Mouse (Mus musculus) CH12.LX (cell line): ENCODE results near the gene Pakap.

Experiments used
- CHD2 ChIP-seq: IDR thresholded peaks from 2 replicates; pipeline ENCODE4 v1.6.1; 2011; ENCODE audit warnings: low read length, improper control_type of control experiment
- CTCF ChIP-seq, 2 experiments: IDR thresholded peaks in 1 of 2; conservative IDR thresholded peaks in 1 of 2; 2 replicates each; pipeline ENCODE4 v1.5.1; 2011 to 2012; ENCODE audit warnings: low read depth in 2 of 2, low read length in 2 of 2, improper control_type of control experiment in 1 of 2, inconsistent platforms in 1 of 2, mild to moderate bottlenecking in 1 of 2, moderate library complexity in 1 of 2
- EP300 ChIP-seq: IDR thresholded peaks from 2 replicates; pipeline ENCODE4 v1.6.1; 2011; ENCODE audit warnings: low read length, improper control_type of control experiment
- NRF1 ChIP-seq: IDR thresholded peaks from 2 replicates; pipeline ENCODE4 v1.6.1; 2014; ENCODE audit warnings: low read depth, mild to moderate bottlenecking, inconsistent platforms, low read length, improper control_type of control experiment, moderate library complexity
- POLR2A ChIP-seq: IDR thresholded peaks from 2 replicates; pipeline ENCODE4 v1.6.1; 2011; ENCODE audit warnings: low read depth, mild to moderate bottlenecking, improper control_type of control experiment, low read length
- RCOR1 ChIP-seq: conservative IDR thresholded peaks from 2 replicates; pipeline ENCODE4 v1.6.1; 2012; ENCODE audit warnings: low read depth, mild to moderate bottlenecking, inconsistent platforms, low read length, improper control_type of control experiment
- SIN3A ChIP-seq: IDR thresholded peaks from 2 replicates; pipeline ENCODE4 v1.6.1; 2012; ENCODE audit warnings: low read length, improper control_type of control experiment, inconsistent platforms
- ZMIZ1 ChIP-seq: IDR thresholded peaks from 2 replicates; pipeline ENCODE4 v1.6.1; 2012; ENCODE audit warnings: low read depth, mild to moderate bottlenecking, inconsistent platforms, low read length, improper control_type of control experiment

- no peak for TF ChIP-seq CTCF (conservative IDR thresholded peaks at IDR 0.05 in 1 of 2, IDR thresholded peaks at IDR 0.05 in 1 of 2; ENCODE audit: low read depth in 2 of 2, low read length in 2 of 2)
- no peak for TF ChIP-seq NRF1
- no peak for TF ChIP-seq RCOR1
- no peak for TF ChIP-seq ZMIZ1
- no peak for TF ChIP-seq POLR2A
- TF ChIP-seq EP300, result no peak
- no peak for TF ChIP-seq CHD2
- no peak for TF ChIP-seq SIN3A
Measured at GRCm38 (mm10) chr4:57797548-57798285, 229.7 kb downstream of the Pakap start.
